Mouse (Mus musculus) midbrain, postnatal 0 days (tissue): Measurements from ENCODE around the gene Gm17555. TPM values are rescaled to one million over a fixed set of nuclear protein-coding genes. Genes with fewer than 3 reads are reported as not detected.
"Not testable (repeated sequence)": the region's sequence is repeated elsewhere in the genome, so short reads cannot be mapped to it uniquely, and the experiment has no call there.

ENCODE experiments used
- ATAC-seq: fragments of 200-750 bp; cut with Nextera tagmentation; 2 replicates; pipeline ENCODE4 v1.8.0; 2017; ENCODE audit warnings: moderate number of reproducible peaks, mild to moderate bottlenecking, moderate TSS enrichment, moderate library complexity; ENCODE audit not compliant: low FRiP score
- DNase-seq: peaks from one replicate; pipeline ENCODE4 v3.0.0-alpha.2; 2015; ENCODE audit warnings: low spot score
- H3K27ac ChIP-seq: fragments of 300-500 bp; sonication (generic); 2 replicates; pipeline ENCODE4 v1.5.1; 2014; ENCODE audit warnings: low read depth, mild to moderate bottlenecking, low read length, mixed read lengths
- H3K27me3 ChIP-seq: fragments of 300-500 bp; sonication (generic); 2 replicates; pipeline ENCODE4 v1.6.1; 2014; ENCODE audit warnings: low read length, control low read depth, mixed read lengths; ENCODE audit not compliant: insufficient read depth
- H3K36me3 ChIP-seq: fragments of 300-500 bp; sonication (generic); 2 replicates; pipeline ENCODE4 v1.6.1; 2014; ENCODE audit warnings: low read length, control low read depth, mixed read lengths; ENCODE audit not compliant: insufficient read depth
- H3K4me1 ChIP-seq: fragments of 300-500 bp; sonication (generic); 2 replicates; pipeline ENCODE4 v1.6.1; 2014; ENCODE audit warnings: mild to moderate bottlenecking, control low read depth, antibody characterized with exemption, low read length, mixed read lengths; ENCODE audit not compliant: insufficient read depth
- H3K4me2 ChIP-seq: fragments of 300-500 bp; sonication (generic); 2 replicates; pipeline ENCODE4 v1.6.1; 2014; ENCODE audit warnings: low read depth, mild to moderate bottlenecking, low read length, mixed read lengths; ENCODE audit not compliant: poor library complexity, severe bottlenecking
- H3K4me3 ChIP-seq: fragments of 300-500 bp; sonication (generic); 2 replicates; pipeline ENCODE4 v1.5.1; 2014; ENCODE audit warnings: low read depth, mild to moderate bottlenecking, low read length, moderate library complexity
- H3K9ac ChIP-seq: fragments of 300-500 bp; sonication (generic); replicated peaks from 2 replicates; pipeline ENCODE4 v1.6.1; 2014; ENCODE audit warnings: mild to moderate bottlenecking, low read length, moderate library complexity, mixed read lengths; ENCODE audit not compliant: poor library complexity, severe bottlenecking
- H3K9me3 ChIP-seq: fragments of 300-500 bp; sonication (generic); 2 replicates; pipeline ENCODE4 v1.6.1; 2016; ENCODE audit warnings: low read length, control low read depth
- CTCF ChIP-seq: IDR thresholded peaks from 2 replicates; pipeline ENCODE4 v1.5.1; 2016; ENCODE audit warnings: antibody characterized with exemption, mild to moderate bottlenecking
- WGBS: fragments of 180-500 bp; shearing (Covaris S2); extraction: QIAGEN DNeasy Blood & Tissue Kit; methylation state at CpG from one replicate; pipeline ENCODE4 v1.1.7; 2014; 5-methylcytosine and 5-hydroxymethylcytosine counted together
- polyA plus RNA-seq: library from polyadenylated mRNA; unstranded; fragments of >200 nt; fragmentation: Nextera tagmentation; extraction: Ambion mirVana; gene quantifications from 2 replicates; pipeline ENCODE4 v1.2.1, GENCODE M21; 2015
- total RNA-seq: library from RNA; depleted of rRNA; stranded (reverse); fragments of >200 nt; gene quantifications from 2 replicates; pipeline ENCODE4 v1.2.3, GENCODE M21; 2014; rRNA removed

Gm17555 gene
- total RNA-seq = not detected in 2 replicates
- polyA plus RNA-seq = not detected in 2 replicates

DNA sequence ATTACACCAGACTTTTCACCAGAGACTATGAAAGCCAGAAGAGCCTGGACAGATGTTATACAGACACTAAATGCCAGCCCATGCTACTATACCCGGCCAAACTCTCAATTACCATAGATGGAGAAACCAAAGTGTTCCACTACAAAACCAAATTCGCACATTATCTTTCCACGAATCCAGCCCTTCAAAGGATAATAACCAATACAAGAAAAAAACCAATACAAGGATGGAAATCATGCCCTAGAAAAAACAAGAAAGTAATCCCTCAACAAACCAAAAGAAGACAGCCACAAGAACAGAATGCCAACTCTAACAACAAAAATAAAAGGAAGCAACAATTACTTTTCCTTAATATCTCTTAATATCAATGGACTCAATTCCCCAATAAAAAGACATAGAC, at the start of gene Gm17555:
Gene Gm17555, plus strand, starts transcription at position 301 of the 400 bp plus-strand sequence.
- not testable (repeated sequence) for DNase-seq, H3K9ac ChIP-seq, H3K4me3 ChIP-seq, H3K27me3 ChIP-seq, H3K27ac ChIP-seq, H3K4me1 ChIP-seq, H3K9me3 ChIP-seq, H3K4me2 ChIP-seq, ATAC-seq, H3K36me3 ChIP-seq
- WGBS = 91% methylated on average over 3 of the region's 3 CpGs

DNA sequence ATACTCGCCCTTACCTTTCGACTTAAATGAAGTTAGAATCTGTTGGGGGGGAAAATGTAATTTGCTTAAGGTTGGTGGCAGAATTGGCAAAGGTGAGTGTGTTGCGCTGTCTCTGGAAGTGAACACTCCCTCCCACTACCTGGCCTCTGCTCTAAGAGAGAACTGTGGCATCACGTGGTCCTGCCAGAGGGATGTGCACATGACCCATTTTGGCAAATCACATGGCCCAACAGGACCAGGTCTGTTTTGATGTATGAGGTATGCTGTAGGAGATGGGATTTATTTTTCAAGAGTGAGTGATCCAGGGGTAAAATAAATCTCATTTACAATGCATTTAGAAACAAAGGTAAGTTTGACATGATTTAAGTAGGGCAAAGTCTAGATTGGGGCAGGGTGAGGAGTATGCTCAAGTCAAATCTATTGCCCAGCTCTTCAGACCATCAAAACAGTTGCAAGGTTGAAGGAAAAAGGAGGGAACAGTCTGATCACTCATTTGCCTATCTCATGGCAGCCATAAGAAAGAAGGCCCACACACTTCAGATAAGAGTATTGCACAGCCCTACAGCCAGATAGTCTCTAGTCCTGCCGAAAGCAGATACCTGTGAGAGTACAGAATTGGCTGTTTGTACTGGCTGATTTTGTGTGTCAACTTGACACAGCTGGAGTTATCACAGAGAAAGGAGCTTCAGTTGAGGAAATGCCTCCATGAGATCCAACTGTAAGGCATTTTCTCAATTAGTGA, 49.5 kb upstream of the Gm17555 start:
- Histone ChIP-seq H3K9ac (no peak overlapping the region), H3K9me3 (no peaks in the 10 kb centered on the region), H3K4me2 (no peak overlapping the region), H3K4me3 (no peak overlapping the region), H3K36me3 (peaks cover 15% of the 10 kb centered on the region), H3K4me1 (no peaks in the 10 kb centered on the region), H3K27ac (no peak overlapping the region), H3K27me3 (no peaks in the 10 kb centered on the region)
- no peak for ATAC-seq
- 95% methylated on average over 5 of the region's 5 CpGs for WGBS
- DNase-seq = no peak
- TF ChIP-seq CTCF = no peak

DNA sequence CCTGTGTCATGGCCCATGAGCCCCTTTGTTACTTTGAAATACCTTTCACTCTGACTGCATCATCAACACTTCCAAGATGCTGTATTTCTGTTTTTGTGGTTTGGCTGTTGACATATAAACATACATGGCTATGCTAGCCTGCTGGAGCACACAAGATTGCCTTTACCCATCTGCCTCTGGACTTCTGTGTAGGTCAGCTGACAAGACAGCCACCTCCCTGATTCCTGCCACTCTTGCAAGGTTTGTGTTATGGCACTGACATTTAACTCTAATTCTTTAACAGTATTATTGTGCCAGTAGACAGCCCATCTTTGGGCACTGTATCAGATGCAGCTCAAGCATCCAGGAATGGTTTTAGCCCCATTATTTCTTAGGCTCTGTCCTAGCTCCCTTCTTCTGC, 48.6 kb upstream of the Gm17555 start:
- Histone ChIP-seq H3K36me3 (peaks cover 10% of the 10 kb centered on the region), H3K4me2 (no peak overlapping the region), H3K9ac (no peak overlapping the region), H3K27ac (no peak overlapping the region), H3K4me1 (no peaks in the 10 kb centered on the region), H3K9me3 (no peaks in the 10 kb centered on the region), H3K4me3 (no peak overlapping the region), H3K27me3 (no peaks in the 10 kb centered on the region)
- no peak for ATAC-seq
- DNase-seq = no peak
- TF ChIP-seq CTCF = no peak

DNA sequence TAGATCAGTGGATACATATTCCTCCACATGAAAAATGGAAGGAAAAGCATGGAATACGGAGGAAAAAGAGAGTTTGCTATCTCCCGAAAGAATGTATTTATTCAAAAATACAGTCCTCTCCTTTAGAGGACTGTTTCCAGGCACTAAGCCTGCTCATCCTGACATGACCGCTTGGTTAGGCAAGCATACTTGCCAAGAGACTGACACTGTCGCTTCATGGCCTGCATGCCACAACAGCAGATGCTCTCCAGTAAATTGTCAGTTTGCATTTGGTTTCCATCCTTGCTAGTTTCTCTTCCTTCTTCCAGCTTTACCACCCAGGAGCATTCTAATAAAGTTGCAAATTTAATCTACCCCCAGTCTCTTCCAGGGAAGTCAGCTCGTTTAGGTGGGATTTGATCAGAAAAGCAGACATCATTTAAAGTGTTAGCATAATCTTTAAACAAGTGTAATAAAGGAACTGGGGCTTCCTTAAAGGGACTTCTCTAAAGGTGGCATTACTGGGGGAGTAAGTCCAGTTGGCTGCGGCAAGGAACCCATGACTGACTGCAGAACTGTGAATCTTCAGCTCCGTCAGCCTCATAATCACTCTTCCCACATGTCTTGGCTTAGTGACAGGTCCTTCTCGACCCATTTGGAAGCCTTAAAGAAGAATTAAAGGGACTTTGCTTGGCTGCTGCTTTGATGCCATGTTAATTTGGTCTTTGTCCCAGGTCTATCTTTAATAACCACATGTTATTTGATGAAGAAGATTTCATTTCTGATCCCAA, 47.9 kb upstream of the Gm17555 start:
- WGBS = 82% methylated on average over 8 of the region's 8 CpGs
- DNase-seq (peak; percentile 27), ATAC-seq (no peak)
- TF ChIP-seq CTCF = no peak
- no peaks in the 10 kb centered on the region for H3K27me3 ChIP-seq
- H3K27ac ChIP-seq = no peak overlapping the region
- H3K4me3 ChIP-seq = no peak overlapping the region
- no peak overlapping the region for H3K9ac ChIP-seq
- no peaks in the 10 kb centered on the region for H3K9me3 ChIP-seq
- H3K4me2 ChIP-seq = no peak overlapping the region
- H3K36me3 ChIP-seq = peaks cover 5% of the 10 kb centered on the region; the same call in 1 of the 2 replicates
- no peaks in the 10 kb centered on the region for H3K4me1 ChIP-seq

DNA sequence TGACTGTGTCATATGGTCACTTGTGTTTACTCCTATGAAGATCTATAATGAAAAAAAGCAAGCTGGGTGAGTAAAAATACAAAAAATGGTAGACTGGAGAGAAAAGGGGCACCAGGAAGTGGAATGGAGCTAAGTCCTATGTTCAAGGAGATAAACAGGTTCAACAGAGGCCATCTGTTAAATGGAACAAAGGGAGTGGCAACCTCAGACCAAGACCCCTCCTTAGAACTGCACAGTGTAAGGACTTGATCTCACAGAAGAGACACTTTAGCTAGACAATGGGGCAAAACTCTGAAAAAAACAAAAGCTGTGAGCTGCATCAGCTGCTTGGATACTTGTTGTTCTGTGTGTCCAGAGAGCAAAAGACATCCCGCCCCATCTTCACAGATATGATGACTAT, 43.5 kb upstream of the Gm17555 start:
- Histone ChIP-seq H3K9me3 (no peaks in the 10 kb centered on the region), H3K4me2 (no peak overlapping the region), H3K9ac (no peak overlapping the region), H3K27ac (no peak overlapping the region), H3K36me3 (no peaks in the 10 kb centered on the region), H3K4me3 (no peak overlapping the region), H3K4me1 (no peaks in the 10 kb centered on the region), H3K27me3 (no peaks in the 10 kb centered on the region)
- ATAC-seq = no peak
- no peak for DNase-seq
- TF ChIP-seq CTCF = no peak
- 95% methylated on average over 1 of the region's 1 CpGs for WGBS

DNA sequence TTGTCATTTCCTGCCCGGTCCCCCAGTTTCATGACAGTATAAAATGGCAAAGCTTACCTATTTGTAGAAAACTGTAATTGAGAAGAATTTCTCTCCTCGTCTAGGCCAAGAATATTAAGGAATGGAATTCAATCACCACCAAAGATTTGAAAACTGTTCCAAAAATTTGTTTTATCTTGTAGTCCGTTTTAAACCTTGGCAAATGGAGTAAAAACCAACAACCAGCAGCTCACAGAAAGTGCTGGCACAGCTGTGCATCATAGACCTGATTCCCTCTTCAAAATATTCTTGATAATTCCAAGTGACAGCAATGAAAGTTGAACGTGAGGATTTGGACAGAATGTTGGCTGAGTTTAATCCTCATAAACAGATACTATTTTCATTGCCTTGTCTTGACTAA, 23.6 kb upstream of the Gm17555 start:
- no peak for ATAC-seq
- no peaks in the 10 kb centered on the region for H3K36me3 ChIP-seq
- no peaks in the 10 kb centered on the region for H3K27me3 ChIP-seq
- 75% methylated on average over 4 of the region's 4 CpGs for WGBS
- no peak for DNase-seq
- TF ChIP-seq CTCF = no peak
- H3K4me3 ChIP-seq = no peak overlapping the region
- no peak overlapping the region for H3K4me2 ChIP-seq
- H3K4me1 ChIP-seq = no peaks in the 10 kb centered on the region
- no peak overlapping the region for H3K9ac ChIP-seq
- H3K27ac ChIP-seq = no peak overlapping the region
- no peaks in the 10 kb centered on the region for H3K9me3 ChIP-seq
